Mouse (Mus musculus): ENCODE measurements around the gene Ppp1r10. TPM values are rescaled to one million over a fixed set of nuclear protein-coding genes. Genes with fewer than 3 reads are reported as not detected.

Gene Ppp1r10
- polyA plus RNA-seq, 1 experiment from 2014 or later, result 38.2 TPM

GRCm38 (mm10) chr17:35870884-35871696, 45.1 kb upstream of the Ppp1r10 start:
- H3K27ac ChIP-seq (replicated peaks; ENCODE audit: low read depth, low read length), result no peak overlapping the region
- H3K4me2 ChIP-seq (ENCODE audit: low read depth, low read length), result peak overlapping the region; percentile 93
- no peaks in the 10 kb centered on the region for H3K27me3 ChIP-seq (ENCODE audit: control insufficient read depth, insufficient read depth, low read length)
- H3K36me3 ChIP-seq (replicated peaks; ENCODE audit: control insufficient read depth, insufficient read depth, low read depth, low read length), result peaks cover 7% of the 10 kb centered on the region
- H3K4me1 ChIP-seq (ENCODE audit: control insufficient read depth, insufficient read depth, low read length), result peaks cover 8% of the 10 kb centered on the region; the same call in 1 of the 2 replicates
- DNase-seq (ENCODE audit: low spot score) (peak; percentile 46), ATAC-seq (replicated peaks; ENCODE audit: insufficient number of reproducible peaks, low FRiP score, low TSS enrichment, low read depth) (no peak)
- WGBS, result 83% methylated on average over 8 of the region's 8 CpGs
- no peak overlapping the region for H3K9ac ChIP-seq (replicated peaks; ENCODE audit: low read length)
- no peaks in the 10 kb centered on the region; the same call in 1 of the 2 replicates for H3K9me3 ChIP-seq (replicated peaks; ENCODE audit: control insufficient read depth, low read length)
- H3K4me3 ChIP-seq (ENCODE audit: low read depth, low read length), result peak overlapping the region; percentile 73; the same call in 1 of the 2 replicates

DNA sequence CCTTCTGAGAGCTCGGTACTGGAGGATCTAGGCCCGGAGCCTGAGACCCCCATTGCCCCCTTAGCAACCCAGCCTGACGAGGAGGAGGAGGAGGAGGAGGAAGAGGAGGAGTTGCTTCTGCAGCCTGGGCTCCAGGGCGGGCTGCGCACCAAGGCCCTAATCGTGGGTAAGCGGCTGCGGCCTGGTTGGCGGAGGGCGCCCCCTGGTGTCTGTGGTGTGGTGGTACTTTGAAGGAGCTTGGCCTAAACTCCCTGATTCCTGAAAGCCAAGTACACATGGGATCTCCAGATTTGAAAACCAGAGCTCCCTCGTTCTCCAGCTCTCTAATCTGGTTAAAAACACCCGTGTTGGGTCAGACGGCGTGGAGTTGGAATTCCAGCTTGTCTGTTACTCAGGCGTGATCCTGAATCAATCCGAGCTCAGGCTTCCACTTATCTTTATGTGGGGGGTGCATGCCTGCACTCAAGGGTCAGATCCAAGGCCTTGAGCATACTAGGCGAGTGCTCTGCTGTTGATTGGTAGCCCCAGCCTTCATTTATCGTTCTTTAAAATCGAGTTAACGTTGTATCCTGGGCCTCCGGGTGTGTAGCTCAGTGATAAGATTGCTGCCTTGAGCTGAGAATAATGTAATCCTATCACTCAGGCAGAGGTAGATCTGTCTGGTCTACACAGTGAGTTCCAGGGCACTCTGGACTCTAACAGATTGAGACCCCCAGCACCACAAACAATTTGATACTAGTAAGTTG, 42.3 kb upstream of the Ppp1r10 start:
- H3K9ac ChIP-seq (replicated peaks; ENCODE audit: low read length), result no peak overlapping the region
- 32% methylated on average over 21 of the region's 21 CpGs for WGBS
- H3K4me1 ChIP-seq (ENCODE audit: control insufficient read depth, insufficient read depth, low read length), result peaks cover 3% of the 10 kb centered on the region; the same call in 1 of the 2 replicates
- DNase-seq (ENCODE audit: low spot score) (peak; percentile 86), ATAC-seq (replicated peaks; ENCODE audit: insufficient number of reproducible peaks, low FRiP score, low TSS enrichment, low read depth) (no peak)
- no peak overlapping the region for H3K4me3 ChIP-seq (ENCODE audit: low read depth, low read length)
- H3K27ac ChIP-seq (replicated peaks; ENCODE audit: low read depth, low read length), result no peak overlapping the region
- no peak overlapping the region for H3K4me2 ChIP-seq (ENCODE audit: low read depth, low read length)
- no peaks in the 10 kb centered on the region for H3K27me3 ChIP-seq (ENCODE audit: control insufficient read depth, insufficient read depth, low read length)
- peaks cover 7% of the 10 kb centered on the region for H3K36me3 ChIP-seq (replicated peaks; ENCODE audit: control insufficient read depth, insufficient read depth, low read depth, low read length)
- no peaks in the 10 kb centered on the region; the same call in 1 of the 2 replicates for H3K9me3 ChIP-seq (replicated peaks; ENCODE audit: control insufficient read depth, low read length)

DNA sequence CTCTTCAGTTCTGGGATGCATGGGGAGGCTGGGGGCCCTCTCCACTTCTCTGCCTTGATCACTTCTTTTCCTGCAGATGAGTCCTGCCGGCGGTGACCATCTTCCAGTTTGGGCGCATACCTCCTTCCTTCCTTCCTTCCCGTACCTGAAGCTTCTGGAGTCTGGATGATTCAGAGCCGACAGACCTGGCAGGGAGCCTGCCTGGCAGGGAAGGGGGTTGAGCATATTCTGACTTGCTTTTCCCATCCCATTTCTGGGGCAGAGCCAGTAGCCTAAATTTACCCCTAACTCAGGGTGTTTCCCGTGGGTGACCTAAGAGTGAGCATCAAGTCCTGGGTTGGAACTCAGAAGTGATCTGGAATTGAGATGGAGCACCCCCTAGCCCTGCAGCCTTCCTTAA, 41.5 kb upstream of the Ppp1r10 start:
- no peak overlapping the region for H3K27ac ChIP-seq (replicated peaks; ENCODE audit: low read depth, low read length)
- 90% methylated on average over 6 of the region's 6 CpGs for WGBS
- H3K9me3 ChIP-seq (replicated peaks; ENCODE audit: control insufficient read depth, low read length), result no peaks in the 10 kb centered on the region; the same call in 1 of the 2 replicates
- peaks cover 7% of the 10 kb centered on the region for H3K36me3 ChIP-seq (replicated peaks; ENCODE audit: control insufficient read depth, insufficient read depth, low read depth, low read length)
- peaks cover 3% of the 10 kb centered on the region; the same call in 1 of the 2 replicates for H3K4me1 ChIP-seq (ENCODE audit: control insufficient read depth, insufficient read depth, low read length)
- H3K4me3 ChIP-seq (ENCODE audit: low read depth, low read length), result no peak overlapping the region
- no peak overlapping the region for H3K9ac ChIP-seq (replicated peaks; ENCODE audit: low read length)
- ATAC-seq (replicated peaks; ENCODE audit: insufficient number of reproducible peaks, low FRiP score, low TSS enrichment, low read depth) (no peak), DNase-seq (ENCODE audit: low spot score) (no peak)
- H3K4me2 ChIP-seq (ENCODE audit: low read depth, low read length), result no peak overlapping the region
- H3K27me3 ChIP-seq (ENCODE audit: control insufficient read depth, insufficient read depth, low read length), result no peaks in the 10 kb centered on the region

DNA sequence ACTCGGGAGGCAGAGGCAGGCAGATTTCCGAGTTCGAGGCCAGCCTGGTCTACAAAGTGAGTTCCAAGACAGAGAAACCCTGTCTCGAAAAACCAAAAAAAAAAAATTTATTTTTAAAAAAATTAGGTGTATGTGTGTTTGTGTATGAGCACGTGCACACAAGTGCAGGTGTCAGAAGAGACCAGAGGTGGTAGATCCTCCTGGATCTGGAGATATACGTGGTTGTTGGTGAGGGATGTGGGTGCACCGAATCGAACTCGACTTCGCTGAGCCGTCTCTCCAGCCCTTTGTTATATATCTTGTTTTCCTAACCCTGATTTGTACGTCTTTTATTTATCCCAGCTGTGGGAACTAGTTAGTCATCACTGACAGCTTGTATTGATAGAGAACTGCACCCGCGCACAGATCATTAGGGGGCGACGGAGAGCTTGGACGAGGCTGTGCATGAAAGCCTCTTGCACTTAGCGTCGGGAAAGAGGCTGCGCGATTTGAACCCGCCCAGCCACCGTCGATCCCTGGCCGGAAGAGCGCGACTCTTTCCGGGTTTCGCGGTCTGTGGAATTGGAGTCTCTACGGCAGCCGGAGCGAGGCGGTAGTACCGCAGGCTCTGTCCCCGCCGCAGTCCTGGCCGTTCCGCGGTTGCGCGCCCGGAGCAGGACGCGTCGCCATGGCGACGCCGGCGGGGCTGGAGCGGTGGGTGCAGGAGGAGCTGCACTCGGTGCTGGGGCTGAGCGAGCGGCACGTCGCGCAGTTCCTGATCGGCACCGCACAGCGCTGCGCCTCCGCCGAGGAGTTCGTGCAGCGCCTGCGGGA, 36.8 kb upstream of the Ppp1r10 start, which contains the start of gene Dhx16:
TSS of gene Dhx16 (plus strand) at position 575 of the 813 bp plus-strand sequence.
- 6% methylated on average over 66 of the region's 66 CpGs for WGBS
- peak within 1 kb of the TSS; percentile 86 for H3K4me3 ChIP-seq (ENCODE audit: low read depth, low read length)
- H3K9me3 ChIP-seq (replicated peaks; ENCODE audit: control insufficient read depth, low read length), result no peaks in the 10 kb centered on the region
- H3K36me3 ChIP-seq (replicated peaks; ENCODE audit: control insufficient read depth, insufficient read depth, low read depth, low read length), result peaks cover 3% of the 10 kb centered on the region; the same call in 1 of the 2 replicates
- peak; percentile 85 for ATAC-seq (replicated peaks; ENCODE audit: insufficient number of reproducible peaks, low FRiP score, low TSS enrichment, low read depth)
- peak within 1 kb of the TSS; percentile 75 for H3K9ac ChIP-seq (replicated peaks; ENCODE audit: low read length)
- H3K4me1 ChIP-seq (ENCODE audit: control insufficient read depth, insufficient read depth, low read length), result no peaks in the 10 kb centered on the region
- peak within 1 kb of the TSS; percentile 38 for H3K4me2 ChIP-seq (ENCODE audit: low read depth, low read length)
- peak; percentile 97 for DNase-seq (ENCODE audit: low spot score)
- H3K27ac ChIP-seq (replicated peaks; ENCODE audit: low read depth, low read length), result no peak within 1 kb of the TSS; the same call in 1 of the 2 replicates
- H3K27me3 ChIP-seq (ENCODE audit: control insufficient read depth, insufficient read depth, low read length), result no peaks in the 10 kb centered on the region

DNA sequence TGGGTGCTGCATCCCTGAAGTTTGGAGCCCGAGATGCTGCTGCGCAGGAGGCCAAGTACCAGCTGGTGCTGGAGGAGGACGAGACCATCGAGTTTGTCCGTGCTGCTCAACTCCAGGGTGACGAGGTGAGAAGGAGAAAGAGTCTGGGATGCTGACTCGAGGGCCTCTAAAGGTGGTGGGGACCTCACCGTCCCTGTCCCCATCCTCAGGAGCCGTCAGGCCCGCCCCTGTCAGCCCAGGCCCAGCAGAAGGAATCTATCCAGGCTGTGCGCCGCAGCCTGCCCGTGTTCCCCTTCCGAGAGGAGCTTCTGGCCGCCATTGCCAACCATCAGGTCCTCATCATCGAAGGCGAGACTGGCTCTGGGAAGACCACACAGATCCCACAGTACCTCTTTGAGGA, 33.3 kb upstream of the Ppp1r10 start:
- Histone ChIP-seq H3K9ac (replicated peaks; ENCODE audit: low read length) (no peak overlapping the region), H3K4me1 (ENCODE audit: control insufficient read depth, insufficient read depth, low read length) (no peaks in the 10 kb centered on the region), H3K4me2 (ENCODE audit: low read depth, low read length) (no peak overlapping the region; the same call in 1 of the 2 replicates), H3K4me3 (ENCODE audit: low read depth, low read length) (no peak overlapping the region), H3K36me3 (replicated peaks; ENCODE audit: control insufficient read depth, insufficient read depth, low read depth, low read length) (peaks cover 9% of the 10 kb centered on the region), H3K27ac (replicated peaks; ENCODE audit: low read depth, low read length) (no peak overlapping the region), H3K9me3 (replicated peaks; ENCODE audit: control insufficient read depth, low read length) (no peaks in the 10 kb centered on the region), H3K27me3 (ENCODE audit: control insufficient read depth, insufficient read depth, low read length) (no peaks in the 10 kb centered on the region)
- 90% methylated on average over 17 of the region's 17 CpGs for WGBS
- DNase-seq (ENCODE audit: low spot score) (no peak), ATAC-seq (replicated peaks; ENCODE audit: insufficient number of reproducible peaks, low FRiP score, low TSS enrichment, low read depth) (no peak)

DNA sequence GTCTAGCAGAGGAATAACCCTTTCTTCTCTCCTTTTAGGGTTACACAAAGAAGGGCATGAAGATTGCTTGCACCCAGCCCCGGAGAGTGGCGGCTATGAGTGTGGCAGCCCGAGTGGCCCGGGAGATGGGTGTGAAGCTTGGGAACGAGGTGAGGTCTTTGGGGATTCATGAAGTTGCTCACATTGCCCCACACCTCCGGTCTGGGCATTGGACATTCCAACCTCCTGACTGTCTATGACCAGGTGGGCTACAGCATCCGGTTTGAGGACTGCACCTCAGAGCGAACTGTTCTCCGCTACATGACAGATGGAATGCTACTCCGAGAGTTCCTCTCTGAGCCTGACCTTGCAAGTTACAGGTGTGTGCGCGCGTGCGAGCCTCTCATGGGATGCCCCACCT, 32.5 kb upstream of the Ppp1r10 start:
- H3K36me3 ChIP-seq (replicated peaks; ENCODE audit: control insufficient read depth, insufficient read depth, low read depth, low read length), result peaks cover 9% of the 10 kb centered on the region
- DNase-seq (ENCODE audit: low spot score) (no peak), ATAC-seq (replicated peaks; ENCODE audit: insufficient number of reproducible peaks, low FRiP score, low TSS enrichment, low read depth) (no peak)
- no peaks in the 10 kb centered on the region for H3K4me1 ChIP-seq (ENCODE audit: control insufficient read depth, insufficient read depth, low read length)
- H3K4me3 ChIP-seq (ENCODE audit: low read depth, low read length), result no peak overlapping the region
- H3K27me3 ChIP-seq (ENCODE audit: control insufficient read depth, insufficient read depth, low read length), result no peaks in the 10 kb centered on the region
- 90% methylated on average over 14 of the region's 14 CpGs for WGBS
- no peak overlapping the region for H3K9ac ChIP-seq (replicated peaks; ENCODE audit: low read length)
- H3K27ac ChIP-seq (replicated peaks; ENCODE audit: low read depth, low read length), result no peak overlapping the region
- no peaks in the 10 kb centered on the region for H3K9me3 ChIP-seq (replicated peaks; ENCODE audit: control insufficient read depth, low read length)
- no peak overlapping the region for H3K4me2 ChIP-seq (ENCODE audit: low read depth, low read length)

DNA sequence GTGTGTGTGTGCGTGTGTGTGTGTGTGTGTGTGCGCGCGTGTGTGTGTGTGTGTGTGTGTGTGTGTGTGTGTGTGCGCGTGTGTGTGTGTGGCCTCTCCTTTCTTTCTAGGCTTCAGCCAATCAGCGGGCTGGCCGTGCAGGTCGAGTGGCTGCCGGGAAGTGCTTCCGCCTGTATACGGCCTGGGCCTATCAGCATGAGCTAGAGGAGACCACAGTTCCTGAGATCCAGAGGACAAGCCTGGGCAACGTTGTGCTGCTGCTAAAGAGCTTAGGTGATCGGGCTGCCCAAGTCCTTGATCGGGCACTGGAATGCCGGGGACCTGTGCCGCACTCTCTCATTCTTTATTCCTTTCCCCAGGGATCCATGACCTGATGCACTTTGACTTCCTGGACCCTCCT, 28.5 kb upstream of the Ppp1r10 start:
- Histone ChIP-seq H3K36me3 (replicated peaks; ENCODE audit: control insufficient read depth, insufficient read depth, low read depth, low read length) (peaks cover 19% of the 10 kb centered on the region), H3K27me3 (ENCODE audit: control insufficient read depth, insufficient read depth, low read length) (no peaks in the 10 kb centered on the region), H3K4me3 (ENCODE audit: low read depth, low read length) (no peak overlapping the region), H3K4me2 (ENCODE audit: low read depth, low read length) (no peak overlapping the region), H3K9me3 (replicated peaks; ENCODE audit: control insufficient read depth, low read length) (no peaks in the 10 kb centered on the region), H3K9ac (replicated peaks; ENCODE audit: low read length) (no peak overlapping the region), H3K4me1 (ENCODE audit: control insufficient read depth, insufficient read depth, low read length) (no peaks in the 10 kb centered on the region), H3K27ac (replicated peaks; ENCODE audit: low read depth, low read length) (no peak overlapping the region)
- 87% methylated on average over 13 of the region's 17 CpGs for WGBS
- DNase-seq (ENCODE audit: low spot score), result no peak
- no peak for ATAC-seq (replicated peaks; ENCODE audit: insufficient number of reproducible peaks, low FRiP score, low TSS enrichment, low read depth)
